Mouse (Mus musculus) embryonic facial prominence, embryonic 13.5 days (tissue): ENCODE data around the gene Atrip. TPM values are rescaled to one million over a fixed set of nuclear protein-coding genes. Genes with fewer than 3 reads are reported as not detected.

ENCODE experiments used
- ATAC-seq: fragments of 200-750 bp; cut with Nextera tagmentation; 2 replicates; pipeline ENCODE4 v1.8.0; 2017; ENCODE audit warnings: low read depth; ENCODE audit not compliant: insufficient number of reproducible peaks, insufficient read depth, low FRiP score, low TSS enrichment
- H3K27ac ChIP-seq: fragments of 300-500 bp; sonication (generic); 2 replicates; pipeline ENCODE4 v1.5.1; 2015; ENCODE audit warnings: moderate library complexity, mild to moderate bottlenecking, inconsistent platforms
- H3K27me3 ChIP-seq: fragments of 300-500 bp; sonication (generic); 2 replicates; pipeline ENCODE4 v1.6.1; 2015; ENCODE audit warnings: mild to moderate bottlenecking, inconsistent platforms
- H3K36me3 ChIP-seq: fragments of 300-500 bp; sonication (generic); 2 replicates; pipeline ENCODE4 v1.6.1; 2015; ENCODE audit warnings: mild to moderate bottlenecking, inconsistent platforms
- H3K4me1 ChIP-seq: fragments of 300-500 bp; sonication (generic); 2 replicates; pipeline ENCODE4 v1.6.1; 2015; ENCODE audit warnings: inconsistent platforms
- H3K4me2 ChIP-seq: fragments of 300-500 bp; sonication (generic); 2 replicates; pipeline ENCODE4 v1.6.1; 2015; ENCODE audit warnings: moderate library complexity, mild to moderate bottlenecking, inconsistent platforms
- H3K4me3 ChIP-seq: fragments of 300-500 bp; sonication (generic); 2 replicates; pipeline ENCODE4 v1.5.1; 2015; ENCODE audit warnings: mild to moderate bottlenecking, inconsistent platforms
- H3K9ac ChIP-seq: fragments of 300-500 bp; sonication (generic); 2 replicates; pipeline ENCODE4 v1.6.1; 2015; ENCODE audit warnings: mild to moderate bottlenecking, inconsistent platforms
- H3K9me3 ChIP-seq: fragments of 300-500 bp; sonication (generic); 2 replicates; pipeline ENCODE4 v1.6.1; 2016; ENCODE audit warnings: inconsistent platforms
- WGBS: fragments of 180-500 bp; shearing (Covaris S2); methylation state at CpG from one replicate; pipeline ENCODE4 v1.1.7; 2015; ENCODE audit warnings: mixed read lengths; 5-methylcytosine and 5-hydroxymethylcytosine counted together
- polyA plus RNA-seq: library from polyadenylated mRNA; unstranded; fragments of >200 nt; fragmentation: Nextera tagmentation; extraction: Ambion mirVana; gene quantifications from 2 replicates; pipeline ENCODE4 v1.2.1, GENCODE M21; 2015

The Atrip gene
- polyA plus RNA-seq, 1 experiment from 2014 or later = 29.6 TPM

- WGBS = 30% methylated on average over 6 of the region's 6 CpGs
- Histone ChIP-seq H3K4me1 (peaks cover 68% of the 10 kb centered on the region), H3K9ac (peak overlapping the region; percentile 97), H3K4me3 (peak overlapping the region; percentile 71), H3K9me3 (no peaks in the 10 kb centered on the region), H3K27me3 (no peaks in the 10 kb centered on the region), H3K36me3 (peaks cover 35% of the 10 kb centered on the region), H3K27ac (peak overlapping the region; percentile 100), H3K4me2 (peak overlapping the region; percentile 81)
- ATAC-seq = no peak
These were observed 23.4 kb upstream of the Atrip start for GRCm38 (mm10) chr9:109097291-109097690.

DNA sequence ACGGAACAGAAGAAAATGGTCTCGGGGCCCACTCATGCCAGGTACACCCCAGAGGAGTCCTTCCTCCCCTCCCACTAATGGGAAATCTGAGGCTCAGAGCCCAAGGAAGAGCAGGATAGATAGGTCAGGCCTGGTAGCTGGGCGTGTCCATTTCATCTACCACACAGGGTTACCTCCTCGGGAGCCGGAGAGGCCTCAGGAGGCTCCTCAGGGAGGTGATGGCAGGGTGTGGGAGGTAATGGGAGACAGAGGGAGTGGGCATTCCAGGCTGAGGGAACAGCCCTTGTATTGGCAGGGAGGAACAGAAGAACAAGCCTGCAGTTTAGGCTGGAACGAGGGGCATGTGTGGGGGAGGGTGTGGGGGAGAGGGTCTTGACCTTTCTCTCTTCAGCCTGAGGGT, 22.9 kb upstream of the Atrip start:
- no peak for ATAC-seq
- 13% methylated on average over 6 of the region's 6 CpGs for WGBS
- peak overlapping the region; percentile 97 for H3K9ac ChIP-seq
- H3K4me1 ChIP-seq = peaks cover 66% of the 10 kb centered on the region
- H3K36me3 ChIP-seq = peaks cover 34% of the 10 kb centered on the region
- H3K27me3 ChIP-seq = no peaks in the 10 kb centered on the region
- peak overlapping the region; percentile 71 for H3K4me3 ChIP-seq
- H3K4me2 ChIP-seq = peak overlapping the region; percentile 81
- peak overlapping the region; percentile 100 for H3K27ac ChIP-seq
- H3K9me3 ChIP-seq = no peaks in the 10 kb centered on the region

DNA sequence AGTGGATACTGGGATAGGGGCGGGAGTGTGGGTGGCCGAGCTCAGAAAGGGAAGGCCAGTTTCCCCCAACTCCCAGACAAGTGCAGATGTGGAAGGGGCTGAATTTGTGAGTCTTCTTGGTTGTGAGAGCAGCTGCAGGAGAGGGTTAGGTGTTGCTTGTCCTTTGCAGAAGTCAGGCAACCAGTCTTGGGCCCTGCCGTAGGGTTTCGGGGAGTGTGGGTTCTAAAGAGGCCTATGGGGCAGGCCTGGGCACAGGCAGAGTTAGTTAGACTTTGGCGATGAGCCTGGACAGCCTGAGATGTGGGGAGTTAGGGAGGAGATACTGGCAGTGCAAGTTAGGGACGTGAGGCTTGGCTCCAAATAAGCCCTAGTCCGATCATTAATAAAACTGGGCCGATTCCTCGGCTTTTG, 22.3 kb upstream of the Atrip start:
- H3K4me3 ChIP-seq = peak overlapping the region; percentile 71
- peaks cover 35% of the 10 kb centered on the region for H3K36me3 ChIP-seq
- H3K9me3 ChIP-seq = no peaks in the 10 kb centered on the region
- H3K4me2 ChIP-seq = peak overlapping the region; percentile 81
- 18% methylated on average over 9 of the region's 9 CpGs for WGBS
- peak overlapping the region; percentile 100 for H3K27ac ChIP-seq
- no peaks in the 10 kb centered on the region for H3K27me3 ChIP-seq
- no peak for ATAC-seq
- H3K4me1 ChIP-seq = peaks cover 62% of the 10 kb centered on the region
- peak overlapping the region; percentile 97 for H3K9ac ChIP-seq

DNA sequence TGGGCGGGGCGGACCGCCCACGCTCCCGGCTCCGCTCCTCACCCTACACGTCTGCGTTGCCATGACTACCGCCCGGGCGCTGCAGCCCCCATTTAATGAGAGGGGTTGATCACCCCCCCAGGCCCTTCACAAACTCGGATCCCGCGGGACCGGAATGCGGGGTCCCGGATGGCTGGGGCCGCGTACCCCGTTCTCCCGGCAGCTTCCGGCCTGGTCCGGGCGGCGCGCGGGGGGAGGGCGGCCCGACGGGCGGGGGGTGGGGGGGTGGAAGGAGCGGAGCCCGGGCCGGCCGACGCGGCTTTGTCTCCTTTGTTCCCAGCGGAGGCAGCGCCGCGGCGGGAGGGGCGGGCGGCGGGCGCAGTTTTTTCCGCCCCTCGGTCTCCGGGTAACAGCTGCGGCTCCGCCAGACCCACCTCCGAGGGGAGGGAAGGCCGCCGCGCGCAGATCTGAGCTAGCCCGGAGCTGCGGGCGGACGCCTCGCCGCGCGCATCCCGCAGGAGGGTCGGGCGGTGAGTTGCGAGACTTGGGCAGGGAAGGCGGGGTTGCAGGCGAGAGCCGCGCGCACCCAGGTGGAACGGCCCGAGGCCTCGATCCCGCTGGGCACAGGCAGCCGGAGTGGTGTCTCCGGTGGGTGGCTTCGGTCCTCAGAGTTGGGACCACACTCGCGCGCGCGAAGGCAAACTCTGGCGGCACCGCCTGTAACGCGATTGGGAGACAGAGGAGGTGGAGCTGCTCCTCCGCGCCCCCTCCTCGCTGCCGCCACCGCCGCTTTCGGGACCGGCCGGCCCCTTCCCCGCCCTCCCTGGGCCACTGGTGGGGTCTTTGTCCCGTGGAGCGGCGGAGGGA, 21.4 kb upstream of the Atrip start, which contains the start of gene Plxnb1:
Gene Plxnb1 (plus strand): TSS at position 253 of the 846 bp plus-strand sequence.
- WGBS = under 1% methylated on average over 93 of the region's 102 CpGs
- H3K4me2 ChIP-seq = peak within 1 kb of the TSS; percentile 81
- peak within 1 kb of the TSS; percentile 97 for H3K9ac ChIP-seq
- peak within 1 kb of the TSS; percentile 100 for H3K27ac ChIP-seq
- no peaks in the 10 kb centered on the region for H3K27me3 ChIP-seq
- no peaks in the 10 kb centered on the region for H3K9me3 ChIP-seq
- H3K4me3 ChIP-seq = peak within 1 kb of the TSS; percentile 71
- ATAC-seq = peak; percentile 59
- peaks cover 59% of the 10 kb centered on the region for H3K4me1 ChIP-seq
- peaks cover 36% of the 10 kb centered on the region for H3K36me3 ChIP-seq

GRCm38 (mm10) chr9:109094553-109095136, 20.7 kb upstream of the Atrip start:
- ATAC-seq = peak; percentile 15
- Histone ChIP-seq H3K9me3 (no peaks in the 10 kb centered on the region), H3K27ac (peak overlapping the region; percentile 100), H3K27me3 (no peaks in the 10 kb centered on the region), H3K9ac (peak overlapping the region; percentile 97), H3K4me3 (peak overlapping the region; percentile 71), H3K36me3 (peaks cover 36% of the 10 kb centered on the region), H3K4me1 (peaks cover 59% of the 10 kb centered on the region), H3K4me2 (peak overlapping the region; percentile 81)
- WGBS = 1% methylated on average over 21 of the region's 21 CpGs

DNA sequence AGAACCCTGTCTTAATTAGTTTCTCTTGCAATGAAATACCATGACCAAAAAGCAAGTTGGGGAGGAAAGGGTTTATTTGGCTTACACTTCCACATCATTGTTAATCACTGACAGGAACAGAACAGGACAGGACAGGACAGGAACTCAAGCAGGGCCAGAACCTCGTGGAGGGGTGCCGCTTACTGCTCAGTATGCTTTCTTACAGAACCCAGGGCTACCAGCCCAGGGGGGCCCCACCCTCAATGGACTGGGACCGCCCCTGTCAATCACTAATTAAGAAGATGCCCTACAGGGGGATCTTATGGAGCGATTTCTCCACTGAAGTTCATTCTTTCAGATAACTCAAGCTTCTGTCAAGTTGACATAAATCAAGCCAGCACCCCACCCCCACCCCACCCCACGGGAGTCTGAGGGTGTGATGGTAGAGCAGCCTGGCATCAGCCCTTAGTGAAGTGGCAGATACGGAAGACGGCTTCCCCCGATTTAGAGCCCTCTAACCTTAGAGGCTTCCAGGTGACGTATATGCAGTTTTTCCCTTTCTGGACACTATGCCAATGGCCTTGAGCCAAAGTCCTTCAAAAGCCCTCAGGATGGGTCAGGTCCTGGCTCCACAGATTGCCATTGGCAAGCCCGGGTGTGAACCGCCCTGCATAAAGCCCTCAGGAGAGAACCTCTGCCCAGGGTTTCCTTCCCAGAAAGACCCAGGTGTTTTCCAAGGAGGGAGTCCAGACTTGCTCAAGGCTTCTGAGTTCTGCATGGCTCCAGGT, 20.0 kb upstream of the Atrip start:
- 0 out of 2 replicates have a peak overlapping the region, but pooled peaks have one; percentile 97 for H3K9ac ChIP-seq
- no peak for ATAC-seq

DNA sequence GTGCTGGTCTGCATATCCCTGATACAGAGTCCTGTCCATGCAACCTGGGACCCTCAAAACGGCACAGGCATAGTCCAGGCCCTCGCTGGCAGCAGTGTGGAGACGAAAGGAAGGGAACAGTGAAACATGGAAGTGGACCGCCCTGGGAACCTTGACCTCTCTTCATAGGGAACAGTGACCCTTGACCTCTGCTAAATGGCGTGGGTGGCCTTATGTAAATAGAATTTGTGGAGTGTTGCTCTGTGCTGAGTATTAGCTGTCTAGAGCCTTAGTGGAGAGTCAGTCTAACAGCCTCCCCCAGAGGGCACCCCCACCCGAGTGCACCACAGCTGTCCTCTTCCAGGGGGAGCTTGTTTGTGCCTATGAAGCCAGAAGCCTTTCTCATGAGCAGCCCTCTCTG, 18.9 kb upstream of the Atrip start:
- peak overlapping the region; percentile 28; the same call in 1 of the 2 replicates for H3K27ac ChIP-seq
- 33% methylated on average over 6 of the region's 6 CpGs for WGBS
- no peak for ATAC-seq
- H3K4me1 ChIP-seq = peaks cover 49% of the 10 kb centered on the region
- H3K9ac ChIP-seq = no peak overlapping the region
- H3K27me3 ChIP-seq = no peaks in the 10 kb centered on the region
- H3K4me3 ChIP-seq = no peak overlapping the region
- no peaks in the 10 kb centered on the region for H3K9me3 ChIP-seq
- no peak overlapping the region for H3K4me2 ChIP-seq
- peaks cover 35% of the 10 kb centered on the region for H3K36me3 ChIP-seq

More for the DNA sequence above, 20.0 kb upstream of the Atrip start:
- H3K4me3 ChIP-seq = peak overlapping the region; percentile 71
- H3K27me3 ChIP-seq = no peaks in the 10 kb centered on the region
- H3K27ac ChIP-seq = peak overlapping the region; percentile 100
- H3K4me1 ChIP-seq = peaks cover 56% of the 10 kb centered on the region
- 18% methylated on average over 11 of the region's 11 CpGs for whole genome bisulfite sequencing
- H3K9me3 ChIP-seq = no peaks in the 10 kb centered on the region
- peaks cover 35% of the 10 kb centered on the region for H3K36me3 ChIP-seq
- peak overlapping the region; percentile 81 for H3K4me2 ChIP-seq

DNA sequence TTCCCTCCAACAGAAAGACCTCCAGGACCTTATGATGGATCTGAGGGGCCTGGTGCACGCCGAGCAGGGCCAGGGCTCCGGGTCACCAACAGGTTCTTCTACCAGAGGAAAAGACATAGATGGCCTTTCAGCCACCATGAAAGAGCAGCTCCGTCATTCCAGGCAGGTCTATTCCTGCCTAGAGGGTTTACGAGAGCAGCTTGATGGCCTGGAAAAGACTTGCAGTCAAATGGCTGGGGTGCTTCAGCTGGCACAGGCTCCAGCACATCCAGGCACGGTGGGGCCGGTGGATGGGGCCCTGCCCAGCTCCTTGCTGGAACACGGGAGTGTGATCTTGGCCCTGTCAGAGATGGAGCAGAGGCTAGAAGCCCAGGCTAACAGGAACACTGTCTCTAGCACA, 17.9 kb upstream of the Atrip start:
- no peak for ATAC-seq
- Histone ChIP-seq H3K9ac (peak overlapping the region; percentile 3; the same call in 1 of the 2 replicates), H3K27me3 (no peaks in the 10 kb centered on the region), H3K27ac (no peak overlapping the region), H3K9me3 (no peaks in the 10 kb centered on the region), H3K4me2 (no peak overlapping the region), H3K4me3 (no peak overlapping the region), H3K4me1 (peaks cover 44% of the 10 kb centered on the region), H3K36me3 (peaks cover 35% of the 10 kb centered on the region)
- WGBS = 83% methylated on average over 8 of the region's 8 CpGs

- ATAC-seq = no peak
- Histone ChIP-seq H3K4me2 (no peak overlapping the region), H3K9me3 (no peaks in the 10 kb centered on the region), H3K27ac (no peak overlapping the region), H3K4me3 (no peak overlapping the region), H3K36me3 (peaks cover 35% of the 10 kb centered on the region), H3K4me1 (peaks cover 37% of the 10 kb centered on the region), H3K9ac (no peak overlapping the region), H3K27me3 (no peaks in the 10 kb centered on the region)
- WGBS = 67% methylated on average over 15 of the region's 15 CpGs
These were observed 16.5 kb upstream of the Atrip start for GRCm38 (mm10) chr9:109090446-109090845.

DNA sequence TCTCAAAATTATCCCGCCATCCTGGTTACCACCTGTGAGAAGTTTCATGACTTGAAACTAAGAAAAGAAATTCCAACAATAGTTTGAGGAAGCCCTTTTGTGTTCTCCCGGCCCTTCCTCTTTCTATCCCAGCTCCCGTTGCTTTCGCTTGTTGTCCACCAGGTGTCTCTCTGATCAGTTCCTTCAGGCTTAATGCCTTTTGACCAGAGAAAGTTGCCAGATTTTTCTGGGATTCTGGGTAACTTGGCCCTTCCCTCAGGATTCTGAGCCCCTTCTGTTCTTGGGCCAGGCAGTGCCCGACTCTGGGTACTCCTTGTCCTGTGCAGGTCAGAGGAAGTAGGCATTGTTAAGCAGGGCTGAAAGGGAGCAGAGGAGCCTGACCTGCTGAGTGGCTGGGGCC, 14.1 kb upstream of the Atrip start:
- Histone ChIP-seq H3K36me3 (peaks cover 35% of the 10 kb centered on the region), H3K9ac (peak overlapping the region; percentile 27), H3K27me3 (no peaks in the 10 kb centered on the region), H3K9me3 (no peaks in the 10 kb centered on the region), H3K4me2 (no peak overlapping the region), H3K4me3 (no peak overlapping the region), H3K4me1 (peaks cover 27% of the 10 kb centered on the region), H3K27ac (0 out of 2 replicates have a peak overlapping the region, but pooled peaks have one; percentile 3)
- WGBS = 10% methylated on average over 5 of the region's 5 CpGs
- no peak for ATAC-seq

GRCm38 (mm10) chr9:109084922-109085321, 11.0 kb upstream of the Atrip start:
- Histone ChIP-seq H3K36me3 (peaks cover 20% of the 10 kb centered on the region), H3K9ac (0 out of 2 replicates have a peak overlapping the region, but pooled peaks have one; percentile 16), H3K27ac (no peak overlapping the region), H3K4me2 (no peak overlapping the region), H3K4me1 (peaks cover 38% of the 10 kb centered on the region), H3K9me3 (no peaks in the 10 kb centered on the region), H3K27me3 (no peaks in the 10 kb centered on the region), H3K4me3 (no peak overlapping the region)
- 9% methylated on average over 2 of the region's 2 CpGs for WGBS
- no peak for ATAC-seq
